14 mouse cellular contexts compared by ENCODE assay signal in genomic region chr1:66695296-66695695, GRCm38 (mm10).
"Had no signal": no experiment of that assay in that cellular context is flagged by ENCODE, and none has a peak within 500 bp of the region (broad histone marks: within the 10 kb centered on the region; RNA-seq: fewer than 3 reads in every experiment).

No protein-coding gene starts in this region.

- H3K27me3 ChIP-seq: limb, embryonic 13.5 days; neural tube, embryonic 12.5 days had no signal

- H3K27ac ChIP-seq: kidney, postnatal 0 days; limb, embryonic 13.5 days; liver, embryonic 14.5 days; neural tube, embryonic 12.5 days; stomach, postnatal 0 days had no signal

- DNase-seq: kidney, postnatal 36 days; layer of hippocampus, adult 9-11 months; layer of hippocampus, postnatal 36 days; left cerebral cortex, postnatal 4 days; lung, adult 18-20 months; lung, postnatal 36 days; midbrain, embryonic 14.5 days; thymus, postnatal 4 days had no signal

- H3K9me3 ChIP-seq: limb, embryonic 13.5 days; neural tube, embryonic 12.5 days had no signal

- H3K36me3 ChIP-seq: limb, embryonic 13.5 days; neural tube, embryonic 12.5 days had no signal

- H3K4me2 ChIP-seq: limb, embryonic 13.5 days; neural tube, embryonic 12.5 days had no signal

- H3K4me3 ChIP-seq: limb, embryonic 13.5 days; neural tube, embryonic 12.5 days had no signal

- ATAC-seq: lung, postnatal 0 days had no signal

- H3K4me1 ChIP-seq: limb, embryonic 13.5 days; neural tube, embryonic 12.5 days had no signal

- H3K9ac ChIP-seq: limb, embryonic 13.5 days; liver, embryonic 14.5 days; neural tube, embryonic 12.5 days had no signal
